Mouse (Mus musculus): ENCODE data around the gene Psg16.
"Not testable (repeated sequence)": the region's sequence is repeated elsewhere in the genome, so short reads cannot be mapped to it uniquely, and the experiment has no call there.

The Psg16 gene

DNA sequence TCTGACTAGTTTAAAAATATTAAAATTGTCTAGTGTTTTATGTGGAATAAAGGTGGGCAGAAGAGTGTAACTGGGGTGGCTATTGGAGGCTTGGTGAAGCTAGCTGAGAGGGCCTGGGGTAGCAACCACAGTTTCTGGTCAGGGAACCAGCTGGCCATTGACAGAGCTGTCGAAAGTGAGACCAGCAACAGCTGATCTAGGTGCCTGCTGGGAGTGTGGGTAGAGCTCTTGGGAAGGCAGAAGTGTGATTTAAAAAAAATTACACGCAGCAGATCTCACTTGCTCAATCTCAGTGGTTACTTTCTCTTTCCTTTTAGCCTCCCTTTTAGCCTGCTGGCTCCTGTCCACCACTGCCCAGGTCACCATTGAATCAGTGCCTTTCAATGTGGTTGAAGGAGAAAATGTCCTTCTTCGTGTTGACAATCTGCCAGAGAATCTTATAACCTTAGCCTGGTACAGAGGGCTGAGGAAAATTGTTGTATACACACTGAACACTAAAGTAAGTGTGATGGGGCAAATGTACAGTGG, 16.3 kb downstream of the Psg16 start:
- DNase-seq (ENCODE audit: extremely low read depth, low read depth, low spot score), result no peak

- DNase-seq (ENCODE audit: extremely low read depth, low read depth, low spot score), result no peak
These were observed 17.4 kb downstream of the Psg16 start for GRCm38 (mm10) chr7:17091280-17091679.

DNA sequence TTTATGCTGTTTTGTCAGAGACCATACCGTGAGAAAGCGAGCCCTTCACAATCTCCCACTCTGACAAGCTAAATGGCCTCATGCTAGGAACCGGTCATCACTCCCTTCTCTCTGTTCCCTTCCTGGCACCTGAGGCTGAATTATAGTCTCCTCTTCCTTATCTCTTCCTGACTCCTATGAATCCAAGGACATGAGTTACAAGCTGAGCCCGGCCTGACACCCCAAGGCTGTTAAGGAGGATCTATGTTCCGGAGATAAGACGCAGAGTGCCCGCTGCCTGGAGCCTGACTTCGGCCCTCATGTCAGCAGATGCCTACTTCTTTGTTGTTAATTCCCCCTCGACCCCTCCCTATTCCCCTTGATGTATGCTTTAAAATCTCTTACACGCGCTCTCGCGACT, 27.8 kb downstream of the Psg16 start:
- DNase-seq (ENCODE audit: extremely low read depth, low read depth, low spot score), result not testable (repeated sequence)

- DNase-seq (ENCODE audit: extremely low read depth, low read depth, low spot score), result no peak
These were observed 61.5 kb downstream of the Psg16 start for GRCm38 (mm10) chr7:17135307-17135706.

DNA sequence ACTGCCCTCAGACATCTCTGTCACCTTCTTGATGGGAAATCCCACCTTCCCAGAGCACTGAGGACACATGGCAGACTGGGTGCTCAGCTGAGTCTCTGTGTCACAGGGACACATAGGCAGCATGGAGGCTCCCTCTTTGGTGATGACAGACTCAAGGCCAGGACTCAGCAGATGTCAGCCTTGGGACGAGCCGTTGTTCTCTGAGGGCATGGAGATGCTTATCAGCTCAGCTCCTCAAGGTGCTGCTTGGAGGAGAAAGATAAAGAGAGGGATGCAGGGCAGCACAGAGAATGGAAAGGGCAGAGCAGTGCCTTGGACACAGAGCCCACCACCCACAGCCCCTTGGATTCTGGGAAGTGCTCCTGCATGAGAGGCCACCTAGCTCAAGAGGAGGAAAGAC, 76.1 kb downstream of the Psg16 start, which contains the start of gene Ceacam3:
TSS of gene Ceacam3 (plus strand) at position 352 of the 400 bp plus-strand sequence.
- no peak for DNase-seq (ENCODE audit: extremely low read depth, low read depth, low spot score)

DNA sequence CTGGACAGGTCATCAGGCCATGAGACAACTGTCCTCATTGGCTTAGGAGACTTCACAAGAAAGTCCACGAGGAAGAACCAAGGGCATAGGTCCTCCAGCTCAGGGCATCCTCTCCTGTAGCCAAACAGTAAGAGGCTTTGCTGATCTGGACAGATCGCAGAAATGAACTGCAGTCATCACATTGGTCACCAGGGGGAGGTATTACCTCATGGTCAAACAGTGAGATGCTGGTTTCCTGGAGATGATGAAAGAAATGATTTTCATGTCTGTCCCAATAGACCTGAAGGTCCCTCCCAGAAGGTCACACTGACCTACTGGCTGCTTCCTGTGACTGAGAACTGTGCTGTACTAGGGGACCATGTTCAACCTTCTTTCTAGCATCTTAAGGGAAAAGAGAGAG, 81.8 kb downstream of the Psg16 start:
- no peak for DNase-seq (ENCODE audit: extremely low read depth, low read depth, low spot score)

DNA sequence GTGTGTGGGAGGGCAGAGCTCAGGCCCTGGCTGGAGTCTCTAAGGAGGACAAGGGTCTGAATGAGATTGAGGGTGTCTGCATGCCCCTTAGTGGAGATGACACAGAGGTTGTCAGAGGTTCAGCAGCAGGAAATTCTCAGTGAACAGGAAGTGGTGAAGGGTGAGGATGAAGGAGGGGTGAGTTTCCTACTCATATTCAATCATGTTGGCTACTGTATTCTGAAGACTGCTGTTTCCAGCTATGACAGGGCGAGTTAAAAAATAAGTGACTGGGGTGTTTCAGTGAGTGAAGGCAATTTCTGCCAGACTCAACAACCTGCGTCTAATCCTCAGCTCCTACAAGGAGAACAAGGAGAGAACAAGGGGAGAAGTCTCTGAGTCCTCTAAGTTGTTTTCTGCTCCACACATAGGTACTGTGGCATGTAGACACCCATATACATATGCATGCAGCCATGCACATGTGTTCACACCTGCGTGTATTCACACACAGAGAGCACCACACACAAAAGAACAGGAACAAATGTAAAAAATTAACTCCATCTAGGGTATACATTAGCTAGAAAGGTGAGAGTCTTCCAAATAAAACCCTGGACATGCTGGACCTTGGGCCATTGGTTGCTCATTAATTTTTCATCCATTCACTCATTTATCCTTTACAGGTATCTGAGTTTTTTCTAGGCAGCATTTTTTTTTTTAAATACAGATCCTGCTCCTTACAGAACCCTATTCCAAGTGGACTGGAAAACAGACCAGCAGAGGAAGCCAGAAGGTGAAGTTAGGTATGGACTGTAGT, 83.2 kb downstream of the Psg16 start:
- no peak for DNase-seq (ENCODE audit: extremely low read depth, low read depth, low spot score)

DNA sequence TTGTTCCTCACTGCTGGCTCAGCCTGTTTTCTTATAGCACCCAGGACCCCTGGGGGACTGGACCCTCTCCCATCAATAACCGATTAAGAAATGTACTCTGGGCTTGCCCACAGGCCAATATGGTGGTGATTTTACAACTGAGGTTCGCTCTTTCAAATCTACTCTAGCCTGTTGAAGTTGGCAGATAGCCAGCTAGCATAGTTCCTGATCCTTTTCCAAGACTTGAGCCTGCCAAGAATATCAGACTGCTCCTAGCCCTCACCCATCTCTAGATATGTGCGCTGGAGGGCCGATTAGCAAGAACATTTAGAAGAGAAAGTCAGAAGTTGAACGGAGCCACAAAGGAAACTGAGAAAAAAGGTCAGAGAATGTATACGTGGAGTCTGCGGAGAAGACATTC, 85.2 kb downstream of the Psg16 start:
- DNase-seq (ENCODE audit: extremely low read depth, low read depth, low spot score), result no peak

DNA sequence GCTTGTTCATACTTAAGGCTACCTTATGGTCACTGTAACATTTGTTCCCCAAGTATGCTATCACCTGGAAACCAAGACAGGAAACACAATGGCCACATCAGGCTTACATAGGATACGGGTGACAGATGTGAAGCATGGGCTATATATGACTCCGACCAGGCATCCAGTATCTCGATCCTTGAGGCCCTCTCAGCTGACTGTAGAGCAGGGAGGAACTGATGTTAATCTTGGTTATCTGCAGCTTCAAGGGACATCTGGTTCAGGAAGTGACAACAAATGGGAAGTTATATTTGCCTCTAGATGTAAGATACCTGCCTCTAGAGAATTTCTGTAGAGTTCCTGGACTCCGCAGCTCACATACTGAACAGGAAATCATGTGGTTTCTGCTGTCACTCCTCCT, 98.0 kb downstream of the Psg16 start:
- no peak for DNase-seq (ENCODE audit: extremely low read depth, low read depth, low spot score)
